Mouse (Mus musculus) megakaryocyte-erythroid progenitor cell, adult 5-6 weeks (primary cell): ENCODE results near the gene Amd1. TPM values are rescaled to one million over a fixed set of nuclear protein-coding genes. Genes with fewer than 3 reads are reported as not detected.

Experiments
- ATAC-seq: replicated peaks from 2 replicates; pipeline ENCODE4 v1.8.0; 2016; ENCODE audit warnings: mild to moderate bottlenecking, inconsistent platforms; ENCODE audit not compliant: severe bottlenecking, poor library complexity, low FRiP score, low TSS enrichment
- total RNA-seq, 2 experiments: library from RNA; stranded (forward) in 1 of 2; stranded (reverse) in 1 of 2; fragments of 200-1000, 215-1000 nt in 1 of 2; fragments of >200 nt in 1 of 2; fragmentation: Nextera tagmentation in 1 of 2; gene quantifications; 2 replicates each; pipeline ENCODE4 v1.2.3; 2014 to 2017

Amd1 gene
- total RNA-seq, 2 experiments from 2014 or later = 196 to 272 TPM

DNA sequence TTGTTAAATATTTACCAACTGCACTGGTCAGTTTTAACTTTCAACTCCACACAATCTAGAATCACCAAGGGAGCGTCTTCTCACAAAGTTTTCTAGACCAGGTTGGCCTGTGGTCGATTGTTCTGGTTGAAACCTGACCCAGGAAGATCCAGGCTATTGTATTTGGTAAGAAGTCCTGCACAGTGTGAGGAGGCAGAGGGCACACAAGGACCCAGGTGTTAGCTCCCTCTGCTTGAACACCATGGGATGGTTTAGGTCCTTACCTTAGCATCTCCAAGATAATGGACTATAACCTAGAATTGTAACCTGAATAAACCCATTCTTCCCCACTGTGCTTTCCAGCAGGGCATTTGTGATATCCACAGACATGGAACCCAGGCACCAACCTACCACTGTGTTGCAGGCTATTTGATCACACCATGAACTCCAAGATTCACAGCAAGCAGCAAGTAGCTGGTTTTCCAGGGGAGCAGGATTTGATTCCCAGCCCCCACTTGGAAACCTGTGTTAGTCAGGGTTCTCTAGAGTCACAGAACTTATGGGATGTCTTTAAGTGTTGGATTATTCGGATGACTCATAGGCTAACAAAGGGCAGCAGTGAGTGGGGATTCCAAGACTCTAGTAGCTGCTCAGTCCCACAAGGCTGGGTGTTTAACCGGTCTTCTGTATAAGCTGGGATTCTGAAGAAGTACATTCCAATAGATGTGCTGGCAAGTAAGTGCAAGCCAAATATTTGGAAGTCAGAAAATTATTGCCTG lies 6.0 kb upstream of the Amd1 start:
- no peak for ATAC-seq

DNA sequence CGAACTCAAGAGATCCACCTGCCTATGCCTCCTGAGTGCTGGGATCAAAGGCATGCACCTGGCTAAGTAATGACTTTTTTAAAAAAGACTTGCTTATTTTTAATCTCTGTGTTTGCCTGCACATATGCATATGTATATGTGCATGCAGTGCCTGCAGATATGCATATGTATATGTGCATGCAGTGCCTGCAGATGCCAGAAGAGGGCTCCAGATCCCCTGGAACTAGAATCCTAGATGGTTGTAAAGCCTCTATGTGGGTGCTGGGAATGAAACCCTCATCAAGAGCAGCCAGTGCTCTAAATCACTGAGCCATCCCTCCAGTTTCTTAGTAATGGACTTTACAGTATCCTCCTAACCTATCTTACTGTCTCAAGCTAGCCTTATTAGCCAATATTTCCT lies 4.0 kb upstream of the Amd1 start:
- no peak for ATAC-seq

DNA sequence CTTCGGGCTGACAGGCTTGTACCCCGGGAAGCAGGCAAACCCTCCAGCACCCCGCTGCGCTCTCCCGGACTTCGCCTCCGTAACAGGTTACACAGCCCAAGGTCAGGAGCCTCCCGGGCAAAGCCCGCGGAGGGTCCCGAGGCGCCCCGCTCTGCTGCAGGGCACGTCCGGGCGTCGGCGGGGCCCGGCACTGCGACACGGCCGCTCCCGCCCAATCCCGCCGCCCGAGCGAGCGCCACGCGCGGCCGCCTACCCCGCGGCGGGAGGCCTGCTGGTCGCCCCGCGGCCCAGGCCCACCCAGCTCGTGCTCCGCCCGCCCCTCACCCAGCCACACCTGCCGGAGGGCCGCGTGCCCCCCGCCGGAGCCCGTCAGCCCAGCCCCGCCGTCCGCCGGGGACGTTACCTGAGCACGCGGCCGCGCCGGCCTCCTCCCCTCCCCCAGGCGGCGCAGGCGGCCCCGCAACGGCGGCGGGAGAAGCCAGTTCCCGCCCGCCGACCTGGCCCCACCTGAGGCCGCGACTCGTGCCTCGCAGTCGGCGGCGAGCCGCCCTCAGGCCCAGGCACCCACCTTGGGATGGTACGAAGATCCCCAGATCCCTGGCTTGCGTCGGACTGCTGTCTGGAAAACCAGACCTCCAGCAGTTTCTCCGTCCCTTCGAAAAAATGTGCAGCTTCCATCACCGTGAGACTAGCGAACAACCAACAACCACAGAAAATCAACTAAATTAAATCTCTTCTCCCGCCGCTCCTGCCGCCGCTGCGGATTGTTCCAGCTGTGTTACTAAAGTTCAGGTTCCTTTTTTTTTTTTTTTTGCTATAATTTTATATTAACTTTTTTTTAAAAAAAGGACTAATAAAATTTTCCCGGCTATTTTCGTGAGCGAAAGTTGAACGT lies 558 bp downstream of the Amd1 start:
- peak; percentile 2; the same call in 1 of the 2 replicates for ATAC-seq

DNA sequence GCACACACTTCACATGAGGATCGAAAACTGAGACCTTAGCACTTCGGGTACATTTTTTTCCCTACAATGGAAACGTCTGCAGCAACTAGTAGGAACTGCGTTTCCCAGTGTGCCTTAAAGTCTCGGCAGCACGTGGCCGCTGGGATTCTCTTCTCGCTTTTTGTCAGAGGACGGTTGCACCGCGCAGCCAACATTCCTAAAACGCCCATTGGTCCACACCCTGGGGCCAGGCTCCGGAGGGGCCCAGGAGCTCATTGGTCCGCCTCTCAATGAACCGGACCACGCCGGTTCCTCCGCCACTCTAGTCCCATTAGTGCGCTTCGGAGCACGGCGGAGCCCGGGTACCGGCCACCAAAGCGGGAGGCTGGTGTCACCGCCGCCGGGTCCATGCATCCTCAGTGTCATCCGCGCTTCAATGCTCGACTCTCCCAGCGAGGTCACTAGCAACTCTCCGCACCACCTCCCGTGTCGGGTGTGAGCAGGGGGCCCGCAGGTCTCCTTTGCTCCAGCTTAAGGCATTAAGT lies 1.3 kb downstream of the Amd1 start:
- ATAC-seq = peak; percentile 74

DNA sequence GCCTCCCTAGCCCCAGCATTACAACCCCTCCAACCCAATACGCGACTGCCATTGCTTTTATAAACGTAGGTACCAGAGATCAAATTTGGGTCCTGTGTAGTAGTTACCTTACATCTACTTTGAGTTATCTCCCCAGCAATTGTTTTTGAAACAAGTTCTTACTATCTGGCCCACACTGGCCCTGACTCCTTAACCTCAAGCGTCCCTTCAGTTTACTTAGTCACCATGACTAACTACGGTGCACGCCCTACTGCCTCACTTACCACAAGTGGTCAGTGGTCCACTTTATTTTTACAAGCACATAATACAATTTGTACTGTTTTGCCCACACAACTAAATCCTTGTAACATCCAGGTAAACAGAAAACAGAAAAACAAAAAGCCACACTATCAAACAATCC lies 9.3 kb downstream of the Amd1 start:
- ATAC-seq = no peak

DNA sequence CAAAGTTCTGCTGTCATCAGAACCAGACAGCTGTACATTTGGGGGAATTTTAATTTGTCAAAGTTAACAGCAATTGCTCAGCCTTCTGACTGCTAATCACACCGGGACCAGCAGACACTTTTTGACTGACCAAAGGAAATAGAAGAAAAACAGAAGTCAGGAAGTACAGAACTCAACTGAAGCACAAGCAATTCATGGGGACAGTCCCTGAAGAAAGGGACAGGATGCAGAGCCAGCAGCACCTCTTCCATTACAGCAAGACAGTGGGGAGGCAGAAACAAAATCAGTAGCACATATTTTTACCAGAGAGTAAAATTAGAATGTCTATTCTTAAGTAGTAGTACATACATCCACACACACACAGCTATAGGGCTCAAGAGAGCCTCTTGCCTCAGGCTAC lies 15.2 kb downstream of the Amd1 start:
- ATAC-seq = no peak

DNA sequence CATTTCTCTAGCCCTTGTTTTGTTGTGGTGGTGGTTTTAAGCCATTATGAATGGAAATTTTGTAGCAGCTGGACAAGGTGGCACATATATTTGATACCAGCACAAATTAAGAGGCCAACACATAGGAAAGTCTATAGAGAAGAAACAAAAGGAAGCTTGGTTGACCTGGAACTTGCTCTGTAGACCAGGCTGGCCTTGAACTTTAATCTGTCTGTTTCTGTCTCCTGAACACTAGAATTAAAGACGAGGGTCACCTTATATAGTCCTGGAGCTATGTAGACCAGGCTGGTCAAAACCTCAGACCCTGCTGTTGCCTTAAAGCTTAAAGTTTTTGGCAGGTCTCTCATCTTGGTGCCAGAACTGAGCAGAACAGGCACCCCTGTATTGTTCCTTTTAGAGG lies 16.4 kb downstream of the Amd1 start:
- no peak for ATAC-seq

DNA sequence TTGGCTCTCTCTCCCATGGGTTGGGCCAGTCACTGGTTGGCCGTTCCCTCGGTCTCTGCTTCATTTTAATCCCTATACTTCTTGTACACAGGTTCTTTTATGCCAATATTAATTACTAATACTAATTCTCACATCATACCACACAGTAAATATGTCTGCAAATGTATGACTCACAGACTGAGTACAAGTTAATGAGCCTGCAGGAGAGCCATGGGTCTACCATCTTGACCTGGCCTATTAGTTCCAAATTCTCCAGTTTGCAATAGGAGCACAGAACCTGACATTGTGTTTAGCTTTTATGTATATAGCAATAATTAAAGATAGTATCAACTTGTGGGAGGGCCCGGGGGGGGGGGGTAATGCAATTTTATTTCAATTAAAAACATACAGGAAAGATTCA lies 17.0 kb downstream of the Amd1 start:
- no peak for ATAC-seq

DNA sequence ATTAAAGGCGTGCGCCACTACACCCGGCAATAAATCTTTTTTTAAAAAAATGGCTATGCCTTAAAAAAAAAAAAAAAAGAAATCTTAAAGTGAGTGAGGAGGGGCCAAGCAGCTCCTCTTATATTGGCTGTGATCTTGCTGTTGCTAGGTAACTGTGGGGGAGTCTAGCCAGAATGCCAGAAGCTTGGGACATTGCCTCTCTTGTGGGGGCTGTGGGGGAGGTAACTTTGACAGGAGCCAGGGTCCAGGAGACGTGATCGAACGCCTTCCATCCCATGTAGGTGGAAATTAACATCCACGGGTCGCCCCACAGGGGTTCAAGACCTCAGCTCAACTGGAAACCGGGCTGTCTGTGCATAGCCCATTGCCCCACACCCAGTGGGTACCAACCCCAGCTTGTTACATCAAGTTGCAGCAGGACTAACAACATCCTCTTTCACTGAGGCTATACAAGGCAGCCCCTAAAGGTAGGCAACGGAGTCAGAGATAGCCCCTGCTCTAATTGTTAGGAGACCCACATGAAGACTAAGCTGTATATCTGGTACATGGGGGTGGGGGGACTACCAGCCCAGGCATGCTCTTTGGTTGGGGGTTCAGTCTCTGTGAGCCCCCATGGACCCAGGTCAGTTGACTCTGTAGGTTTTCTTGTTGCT lies 17.7 kb downstream of the Amd1 start:
- ATAC-seq = no peak

DNA sequence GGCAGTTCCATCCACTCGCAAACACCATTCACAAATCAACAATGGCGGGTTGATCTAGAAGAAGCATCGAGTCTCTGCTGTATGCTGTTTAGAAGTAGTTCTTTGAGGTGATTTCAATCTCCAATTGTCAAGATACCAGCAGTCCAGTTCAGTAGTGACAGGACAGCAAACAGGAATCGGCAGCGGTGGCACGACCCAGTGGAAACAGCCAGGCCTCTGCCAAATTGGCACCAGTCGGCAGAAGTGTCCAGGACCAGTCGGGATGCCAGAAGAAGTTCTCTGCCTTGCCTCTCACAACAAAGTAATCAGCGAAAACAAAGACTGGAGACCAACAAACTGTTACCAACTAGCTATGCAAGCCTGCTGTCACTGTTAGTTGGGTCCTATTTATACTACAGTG lies 18.4 kb downstream of the Amd1 start:
- no peak for ATAC-seq

DNA sequence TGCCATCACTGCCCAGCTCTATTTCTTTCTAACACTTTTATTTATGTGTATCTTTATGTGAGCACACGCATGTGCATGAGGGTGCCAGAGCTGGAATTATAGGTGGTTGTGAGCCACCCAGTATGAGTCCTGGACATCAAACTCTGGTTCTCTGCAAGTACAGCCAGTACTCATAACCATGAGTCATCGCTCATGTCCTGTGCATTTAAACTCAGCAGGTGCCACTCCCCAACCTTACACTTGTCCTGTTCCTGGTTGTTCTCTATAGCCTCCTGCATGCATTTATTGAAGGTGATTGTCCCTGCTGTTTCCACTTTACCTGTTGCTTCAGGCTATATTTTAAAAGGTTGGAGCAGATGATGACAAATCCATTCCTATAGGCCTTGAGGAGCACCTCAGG lies 20.4 kb downstream of the Amd1 start:
- ATAC-seq = no peak

DNA sequence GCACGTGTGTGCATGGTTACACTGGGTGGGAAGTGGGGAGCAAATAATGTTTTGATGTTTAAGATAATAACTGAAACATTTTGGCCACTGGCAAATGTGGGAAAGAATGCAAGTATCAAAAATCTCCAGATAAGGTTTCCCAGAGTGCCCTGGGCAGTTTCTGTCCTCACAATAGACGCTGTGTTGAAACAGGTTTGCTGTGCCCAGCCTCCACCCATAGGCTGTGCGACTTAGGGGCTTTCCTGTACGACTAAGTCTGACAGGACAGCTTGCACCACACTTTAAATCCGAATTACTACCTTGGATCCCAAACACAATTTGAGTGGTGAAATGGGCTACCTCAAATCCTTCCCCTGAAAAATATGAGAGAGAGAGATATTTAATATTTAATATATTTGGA lies 23.7 kb downstream of the Amd1 start:
- no peak for ATAC-seq

DNA sequence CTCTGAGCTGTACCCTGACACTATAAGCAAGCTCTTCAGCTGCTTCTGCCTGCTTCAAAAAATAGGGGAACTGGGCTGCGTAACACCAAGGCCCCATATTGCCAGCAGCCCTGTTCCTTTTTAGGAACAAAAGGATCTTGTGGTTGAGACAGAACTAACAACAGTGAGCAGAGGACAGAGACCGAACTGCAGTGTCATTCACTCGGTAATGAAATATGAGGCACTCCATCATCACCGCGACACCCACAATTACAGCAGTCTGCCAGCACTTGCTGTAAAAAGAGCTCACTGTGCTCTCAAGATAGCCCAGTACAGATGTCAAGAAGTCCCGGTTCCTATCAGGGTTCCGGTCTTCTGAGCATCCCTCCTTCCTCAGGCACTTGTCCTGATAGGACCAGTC lies 26.0 kb downstream of the Amd1 start:
- ATAC-seq = peak; percentile 78

DNA sequence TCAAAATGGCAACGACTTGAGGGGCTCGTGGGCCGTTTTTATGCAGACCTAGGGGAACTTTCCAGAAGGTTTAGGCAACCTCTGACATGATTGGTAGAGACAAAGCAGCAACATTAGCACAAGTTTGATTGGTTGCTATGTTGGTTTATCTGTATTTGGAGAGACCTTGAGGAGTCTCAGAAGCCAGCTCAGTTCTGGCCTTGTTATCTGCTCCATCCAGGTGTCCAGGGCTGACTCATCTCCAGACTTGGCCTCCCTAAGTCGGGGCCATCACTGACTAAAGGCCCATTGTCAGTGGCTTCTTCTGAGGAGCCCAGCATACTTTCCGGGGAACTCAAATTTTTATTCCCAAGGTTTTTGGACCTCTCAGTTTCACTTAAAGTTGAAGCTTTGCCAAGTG lies 28.0 kb downstream of the Amd1 start:
- peak; percentile 92 for ATAC-seq

DNA sequence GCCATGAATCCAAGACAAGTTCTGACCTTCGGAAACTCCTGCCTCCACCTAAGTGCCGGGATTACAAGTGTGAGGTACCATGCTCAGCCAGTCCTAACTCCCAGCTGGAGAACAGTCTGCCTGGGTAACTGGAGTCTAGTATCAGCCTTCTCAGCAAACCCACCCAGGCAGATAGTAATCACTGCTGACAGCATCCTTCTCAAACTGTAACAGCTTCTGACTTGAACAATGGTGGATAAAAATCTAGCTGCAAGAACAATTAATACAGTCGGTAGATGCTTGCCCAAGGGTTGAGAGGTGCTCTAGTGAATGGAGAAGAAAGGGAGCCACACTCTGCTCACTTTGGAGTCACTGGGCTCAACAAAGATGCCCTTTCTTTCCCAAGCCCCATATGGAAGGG lies 30.8 kb downstream of the Amd1 start:
- ATAC-seq = no peak

DNA sequence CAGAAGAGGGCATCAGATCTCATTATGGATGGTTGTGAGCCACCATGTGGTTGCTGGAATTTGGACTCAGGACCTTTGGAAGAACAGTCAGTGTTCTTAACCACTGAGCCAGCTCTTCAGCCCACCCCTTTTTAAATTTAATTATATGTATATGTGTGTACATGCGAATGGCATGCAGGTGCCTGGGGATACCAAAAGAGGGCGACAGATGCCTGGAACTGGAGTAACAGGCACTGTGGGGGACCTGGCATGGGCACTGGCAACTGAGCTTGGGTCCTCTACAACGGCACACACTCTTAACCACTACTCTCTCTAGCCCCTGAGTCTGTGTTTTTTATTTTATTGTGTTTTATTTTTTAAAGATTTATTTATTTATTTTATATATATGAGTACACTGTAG lies 37.1 kb downstream of the Amd1 start:
- no peak for ATAC-seq

DNA sequence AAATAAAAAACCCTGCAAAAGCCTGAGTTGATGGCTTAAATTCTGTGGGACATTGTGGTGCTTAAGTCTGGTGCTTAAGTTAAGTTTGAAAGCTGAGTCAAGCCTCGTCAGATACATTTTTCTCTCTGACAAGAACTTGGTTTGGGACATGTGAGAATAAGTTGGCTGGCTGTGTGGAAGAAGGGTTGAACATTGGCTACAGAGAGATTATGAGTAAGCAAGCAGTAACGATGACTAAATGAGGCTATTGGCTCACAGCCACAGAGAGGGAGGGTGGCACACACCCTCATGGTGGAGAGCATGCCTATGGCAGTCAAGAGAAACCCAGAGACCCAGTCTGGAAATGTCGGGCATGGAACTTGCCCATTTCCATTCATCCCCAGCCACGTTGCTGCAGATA lies 38.3 kb downstream of the Amd1 start:
- ATAC-seq = no peak

DNA sequence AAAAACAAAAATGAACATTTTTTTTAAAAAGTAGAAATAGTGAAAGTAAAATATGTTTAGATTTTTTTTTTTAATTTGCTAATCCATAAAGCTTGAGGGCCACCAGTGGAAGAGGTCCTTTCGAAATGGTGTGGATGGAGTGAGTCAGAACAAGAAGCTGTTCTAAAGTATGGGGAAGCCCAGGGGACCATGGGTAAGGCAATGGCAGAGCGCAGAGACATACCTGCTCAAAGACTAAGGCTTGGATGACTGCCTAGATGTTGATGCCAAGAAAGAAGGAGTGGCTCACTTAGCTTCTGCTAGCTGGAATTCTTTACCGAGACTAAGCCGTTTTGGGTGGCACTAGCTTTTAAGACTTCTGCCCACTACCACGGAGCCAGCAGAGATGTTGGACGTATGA lies 39.8 kb downstream of the Amd1 start:
- no peak for ATAC-seq

DNA sequence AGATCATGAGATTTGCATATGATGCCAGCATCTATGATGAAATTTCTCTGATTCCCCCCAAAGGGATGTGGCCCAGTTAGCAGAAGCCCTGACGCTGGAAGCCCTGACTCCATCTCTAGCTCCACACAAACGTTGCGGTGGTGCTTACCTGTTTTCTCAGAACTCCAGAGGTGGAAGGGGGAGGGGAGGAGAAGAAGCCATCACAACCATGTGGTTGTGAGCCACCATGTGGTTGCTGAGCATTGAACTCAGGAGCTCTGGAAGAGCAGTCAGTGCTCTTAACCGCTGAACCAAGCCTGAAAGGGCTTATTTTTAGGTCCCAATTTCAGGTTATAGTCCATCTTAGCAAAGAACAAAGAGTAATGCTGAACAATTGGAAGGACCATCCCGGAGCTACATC lies 41.7 kb downstream of the Amd1 start:
- ATAC-seq = no peak

DNA sequence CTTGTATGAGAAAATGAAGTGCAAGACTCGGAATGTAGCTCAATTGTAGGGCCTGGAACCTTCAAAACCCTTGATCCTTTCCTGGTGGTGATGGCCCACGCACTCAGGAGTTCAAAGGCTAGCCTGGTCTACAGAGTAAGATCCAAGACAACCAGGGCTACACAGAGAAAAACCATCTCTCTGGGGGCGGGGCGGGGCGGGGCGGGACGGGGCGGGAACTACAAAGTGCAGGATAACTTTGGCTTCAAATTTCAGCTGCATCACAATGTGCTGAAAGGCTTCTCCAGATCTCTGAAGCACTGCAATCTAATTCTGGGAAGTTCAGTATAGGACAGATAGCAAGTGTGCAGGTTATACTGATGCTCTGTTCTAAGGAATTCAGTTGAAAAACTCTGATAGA lies 42.4 kb downstream of the Amd1 start:
- no peak for ATAC-seq
